Mouse (Mus musculus) olfactory bulb, adult 2 months (tissue): ENCODE measurements at regions not wholly inside any gene's neighbourhood (a gene's known extent, or its start where the extent isn't known, plus 50 kb on each side); places are given as distances from the start of the nearest gene placed in this dataset.

ENCODE experiments used
- CTCF ChIP-seq: fragments of 200-500 bp; IDR thresholded peaks from 2 replicates; pipeline ENCODE4 v1.5.1; 2012; ENCODE audit warnings: low read depth, mild to moderate bottlenecking, low read length, moderate library complexity; ENCODE audit not compliant: insufficient read depth
- POLR2A ChIP-seq: fragments of 200-500 bp; IDR thresholded peaks from 2 replicates; pipeline ENCODE4 v1.6.1; 2012; ENCODE audit warnings: mild to moderate bottlenecking, low read depth, low read length, moderate library complexity; ENCODE audit not compliant: insufficient read depth

DNA sequence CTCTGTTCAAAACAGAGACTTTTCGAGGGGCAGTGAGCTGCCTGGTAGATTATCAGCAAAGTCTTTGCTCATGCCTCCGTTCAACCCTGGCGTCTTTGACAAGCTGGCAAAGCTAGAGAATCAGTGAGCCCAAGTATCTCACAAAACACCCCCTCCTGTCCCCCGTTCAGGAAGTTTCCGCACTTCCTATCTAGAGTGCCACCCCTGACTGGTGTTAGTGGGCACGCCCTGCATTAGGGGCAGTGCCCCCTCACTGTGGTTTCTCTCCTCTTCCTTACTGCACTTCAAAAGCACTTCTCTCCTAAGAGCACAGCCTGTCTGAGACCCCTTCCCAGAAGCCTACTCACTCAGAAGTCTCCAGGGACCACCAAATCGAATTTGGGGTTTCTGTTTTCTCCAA, 497.0 kb downstream of the Ccdc171 start:
- TF ChIP-seq CTCF (no peak), POLR2A (no peak)
